Mouse (Mus musculus) heart, adult 11 months (tissue): Measurements from ENCODE around the gene Borcs7.

Experiments used
- DNase-seq: peaks from one replicate; pipeline ENCODE4 v3.0.0; 2022

Borcs7 gene

GRCm38 (mm10) chr19:46689460-46690372 is at the start of gene Borcs7:
TSS of gene Borcs7 (plus strand) at chr19:46689906.
- peak; percentile 99 for DNase-seq

GRCm38 (mm10) chr19:46640780-46641179 is 48.9 kb upstream of the Borcs7 start:
- no peak for DNase-seq

- peak; percentile 98 for DNase-seq
These were observed 48.2 kb upstream of the Borcs7 start for GRCm38 (mm10) chr19:46641420-46642085.

GRCm38 (mm10) chr19:46642136-46642753 is 47.5 kb upstream of the Borcs7 start:
- peak; percentile 96 for DNase-seq

GRCm38 (mm10) chr19:46643236-46643635 is 46.5 kb upstream of the Borcs7 start:
- no peak for DNase-seq

GRCm38 (mm10) chr19:46644343-46644792 is 45.3 kb upstream of the Borcs7 start:
- peak; percentile 95 for DNase-seq

GRCm38 (mm10) chr19:46644793-46645602 is 44.7 kb upstream of the Borcs7 start:
- DNase-seq: peak; percentile 98

- DNase-seq: no peak
These were observed 43.6 kb upstream of the Borcs7 start for GRCm38 (mm10) chr19:46646041-46646481.

- peak; percentile 97 for DNase-seq
These were observed 42.5 kb upstream of the Borcs7 start for GRCm38 (mm10) chr19:46647254-46647653.

- DNase-seq: no peak
These were observed 41.9 kb upstream of the Borcs7 start for GRCm38 (mm10) chr19:46647850-46648249.

- DNase-seq: no peak
These were observed 41.1 kb upstream of the Borcs7 start for GRCm38 (mm10) chr19:46648565-46648964.

GRCm38 (mm10) chr19:46653188-46653587 is 36.5 kb upstream of the Borcs7 start:
- DNase-seq: no peak

GRCm38 (mm10) chr19:46653616-46654235 is 36.0 kb upstream of the Borcs7 start:
- no peak for DNase-seq

- DNase-seq: no peak
These were observed 34.1 kb upstream of the Borcs7 start for GRCm38 (mm10) chr19:46655626-46656025.

GRCm38 (mm10) chr19:46656151-46656840 is 33.4 kb upstream of the Borcs7 start:
- no peak for DNase-seq

- no peak for DNase-seq
These were observed 32.2 kb upstream of the Borcs7 start for GRCm38 (mm10) chr19:46657339-46658020.

GRCm38 (mm10) chr19:46658348-46658747 is 31.4 kb upstream of the Borcs7 start:
- DNase-seq: no peak

- no peak for DNase-seq
These were observed 30.9 kb upstream of the Borcs7 start for GRCm38 (mm10) chr19:46658851-46659250.

- DNase-seq: peak; percentile 89
These were observed 28.2 kb upstream of the Borcs7 start for GRCm38 (mm10) chr19:46661511-46661910.

GRCm38 (mm10) chr19:46662214-46662613 is 27.5 kb upstream of the Borcs7 start:
- DNase-seq: peak; percentile 75

- peak; percentile 55 for DNase-seq
These were observed 26.9 kb upstream of the Borcs7 start for GRCm38 (mm10) chr19:46662784-46663183.
